Mouse (Mus musculus): Measurements from ENCODE around the gene Ccdc149.

DNA sequence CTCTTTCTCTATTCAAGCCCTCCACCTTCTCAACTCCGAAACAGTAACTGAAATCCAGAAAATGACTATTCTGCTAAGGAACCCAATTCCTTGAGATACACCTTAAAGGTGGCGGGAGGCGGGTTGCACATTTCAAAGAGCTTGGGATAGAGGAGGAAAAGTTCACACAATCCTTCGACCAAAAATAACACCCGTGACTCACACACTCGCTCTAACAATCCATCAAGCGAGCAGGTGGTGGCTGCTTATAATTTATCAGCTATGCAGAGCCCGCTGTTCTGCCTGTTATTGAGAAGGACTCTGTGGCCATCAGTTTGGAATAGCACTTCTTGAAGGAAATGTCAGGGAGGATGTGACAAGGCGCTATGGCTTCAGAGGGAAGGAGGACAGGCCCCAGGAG, 45.5 kb downstream of the Ccdc149 start:
- TF ChIP-seq EP300 (IDR thresholded peaks at IDR 0.05), result no peak
- TF ChIP-seq CTCF (IDR thresholded peaks at IDR 0.05), result no peak
